Mouse (Mus musculus) liver, embryonic 14.5 days (tissue): ENCODE results near the gene Gimap7. TPM values are rescaled to one million over a fixed set of nuclear protein-coding genes. Genes with fewer than 3 reads are reported as not detected.

Experiments used
- ATAC-seq: fragments of 200-750 bp; cut with Nextera tagmentation; 2 replicates; pipeline ENCODE4 v1.8.0; 2017; ENCODE audit warnings: moderate number of reproducible peaks, mild to moderate bottlenecking, moderate library complexity; ENCODE audit not compliant: insufficient read depth
- DNase-seq, 3 experiments: peaks; one replicate each; pipeline ENCODE4 v3.0.0-alpha.2; 2012 to 2013; ENCODE audit warnings: low read depth in 3 of 3, low spot score in 3 of 3
- H3K27ac ChIP-seq: fragments of 300-500 bp; sonication (generic); 2 replicates; pipeline ENCODE4 v1.5.1; 2014; ENCODE audit warnings: moderate library complexity, mild to moderate bottlenecking, control low read depth, inconsistent platforms
- H3K27me3 ChIP-seq: fragments of 300-500 bp; sonication (generic); 2 replicates; pipeline ENCODE4 v1.6.1; 2014; ENCODE audit warnings: mild to moderate bottlenecking, low read length, moderate library complexity; ENCODE audit not compliant: control insufficient read depth, insufficient read depth
- H3K36me3 ChIP-seq: fragments of 300-500 bp; sonication (generic); replicated peaks from 2 replicates; pipeline ENCODE4 v1.6.1; 2014; ENCODE audit warnings: low read depth; ENCODE audit not compliant: control insufficient read depth, insufficient read depth
- H3K4me1 ChIP-seq, 2 experiments: fragments of 200-500 bp in 1 of 2; fragments of 300-500 bp in 1 of 2; sonication (generic) in 1 of 2; replicated peaks; 2 replicates each; pipeline ENCODE4 v1.6.1; 2012 to 2014; ENCODE audit warnings: antibody characterized with exemption in 1 of 2, inconsistent platforms in 1 of 2, low read length in 1 of 2; ENCODE audit not compliant: control insufficient read depth in 2 of 2, insufficient read depth in 2 of 2
- H3K4me2 ChIP-seq: fragments of 300-500 bp; sonication (generic); 2 replicates; pipeline ENCODE4 v1.6.1; 2014; ENCODE audit warnings: low read depth, mild to moderate bottlenecking, control low read depth, moderate library complexity
- H3K4me3 ChIP-seq, 2 experiments: fragments of 200-500 bp in 1 of 2; fragments of 300-500 bp in 1 of 2; sonication (generic) in 1 of 2; 2 replicates each; pipeline ENCODE4 v1.5.1; 2012 to 2014; ENCODE audit warnings: low read depth in 2 of 2, low read length in 2 of 2, mild to moderate bottlenecking in 2 of 2, control low read depth in 1 of 2, inconsistent platforms in 1 of 2, moderate library complexity in 1 of 2; ENCODE audit not compliant: insufficient read depth in 1 of 2
- H3K9ac ChIP-seq: fragments of 300-500 bp; sonication (generic); replicated peaks from 2 replicates; pipeline ENCODE4 v1.6.1; 2014; ENCODE audit warnings: mild to moderate bottlenecking, control low read depth, moderate library complexity
- H3K9me3 ChIP-seq: fragments of 300-500 bp; sonication (generic); 2 replicates; pipeline ENCODE4 v1.6.1; 2016; ENCODE audit warnings: low read length, mixed read lengths; ENCODE audit not compliant: control insufficient read depth
- CTCF ChIP-seq: IDR thresholded peaks from 2 replicates; pipeline ENCODE4 v1.5.1; 2016; ENCODE audit warnings: antibody characterized with exemption, low read depth, control low read depth
- EP300 ChIP-seq: IDR thresholded peaks from 2 replicates; pipeline ENCODE4 v1.6.1; 2016; ENCODE audit warnings: antibody characterized with exemption, low read depth
- WGBS: fragments of 180-500 bp; shearing (Covaris S2); extraction: QIAGEN DNeasy Blood & Tissue Kit; methylation state at CpG from one replicate; pipeline ENCODE4 v1.1.7; 2014; ENCODE audit not compliant: insufficient replicate concordance; 5-methylcytosine and 5-hydroxymethylcytosine counted together
- polyA plus RNA-seq, 2 experiments: library from polyadenylated mRNA; depleted of rRNA in 1 of 2; stranded (reverse) in 1 of 2; unstranded in 1 of 2; fragments of >200 nt; fragmentation: Nextera tagmentation in 1 of 2; extraction: Ambion mirVana in 1 of 2; gene quantifications; 2 replicates each; pipeline versions ENCODE4 v1.2.1 to v1.2.3; 2012 to 2014

Gimap7 gene
- polyA plus RNA-seq, 2 experiments, result 0.06 to 0.10 TPM

DNA sequence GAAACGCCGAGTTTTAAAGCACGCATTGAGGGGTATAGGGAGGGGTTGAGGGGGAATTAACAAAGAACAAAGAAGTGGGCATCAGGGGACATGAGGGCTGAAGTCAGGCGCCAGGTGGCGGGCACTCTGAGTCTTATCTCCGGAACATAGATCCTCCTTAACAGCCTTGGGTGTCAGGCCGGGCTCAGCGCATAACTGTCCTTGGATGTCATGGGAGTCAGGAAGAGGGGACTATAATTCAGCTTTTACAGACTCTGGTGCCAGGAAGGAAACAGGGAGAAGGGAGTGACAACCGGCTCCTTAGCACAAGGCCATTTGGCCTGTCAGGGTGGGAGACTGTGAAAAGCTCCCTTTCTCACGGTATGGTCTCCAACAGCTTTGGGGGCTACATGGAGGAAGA lies 46.1 kb downstream of the Gimap7 start:
- H3K4me2 ChIP-seq, result no peak overlapping the region
- H3K9ac ChIP-seq, result no peak overlapping the region
- H3K4me3 ChIP-seq, result no peak overlapping the region
- TF ChIP-seq EP300, result no peak
- TF ChIP-seq CTCF, result no peak
- no peaks in the 10 kb centered on the region for H3K27me3 ChIP-seq
- no peaks in the 10 kb centered on the region for H3K9me3 ChIP-seq
- H3K4me1 ChIP-seq, result peaks cover 0 to 5% of the 10 kb centered on the region in 2 experiments; a peak in 1 of 4 replicates
- 72% methylated on average over 10 of the region's 10 CpGs for WGBS
- DNase-seq (no peak), ATAC-seq (no peak)
- no peak overlapping the region for H3K27ac ChIP-seq
- no peaks in the 10 kb centered on the region for H3K36me3 ChIP-seq

DNA sequence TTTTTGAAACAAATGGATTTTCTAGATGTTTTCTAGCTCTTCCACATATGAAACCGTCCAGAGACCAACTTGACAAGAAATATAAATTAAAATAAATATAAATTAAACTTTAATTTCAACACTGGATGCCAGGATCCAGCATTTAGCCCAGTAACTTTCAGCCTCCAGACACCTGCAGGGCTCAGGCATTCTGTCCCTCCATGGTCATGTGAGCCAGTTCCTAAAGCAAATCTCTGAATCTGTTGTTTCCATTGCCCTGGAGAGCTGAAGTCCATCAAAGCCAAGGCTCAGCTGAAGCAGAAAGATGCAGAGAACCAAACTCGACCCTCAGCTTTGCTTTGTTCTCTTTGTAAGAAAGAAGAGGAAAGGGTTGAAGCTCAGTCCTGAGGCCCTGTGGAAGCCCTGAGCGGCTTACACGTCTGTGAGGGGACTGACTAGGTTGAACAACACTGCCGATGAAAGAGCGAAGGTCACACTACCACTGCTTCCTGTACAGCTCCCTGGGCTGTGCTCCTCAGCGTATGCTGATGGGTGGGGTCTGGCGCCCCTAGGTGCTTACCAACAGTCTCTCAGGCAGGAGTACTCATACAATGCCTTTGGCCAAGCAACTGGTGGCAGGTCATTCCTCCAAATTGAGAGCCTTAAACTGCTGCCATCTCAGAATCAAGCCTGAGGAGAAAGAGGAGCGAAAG lies 49.9 kb downstream of the Gimap7 start:
- Histone ChIP-seq H3K9me3 (no peaks in the 10 kb centered on the region), H3K27me3 (no peaks in the 10 kb centered on the region), H3K27ac (no peak overlapping the region), H3K4me3 (no peak overlapping the region), H3K4me2 (no peak overlapping the region), H3K36me3 (no peaks in the 10 kb centered on the region), H3K9ac (no peak overlapping the region), H3K4me1 (peaks cover 0 to 5% of the 10 kb centered on the region in 2 experiments; a peak in 1 of 4 replicates)
- 34% methylated on average over 9 of the region's 9 CpGs for WGBS
- TF ChIP-seq CTCF (no peak), EP300 (no peak)
- ATAC-seq, result no peak
- DNase-seq, result no peak

DNA sequence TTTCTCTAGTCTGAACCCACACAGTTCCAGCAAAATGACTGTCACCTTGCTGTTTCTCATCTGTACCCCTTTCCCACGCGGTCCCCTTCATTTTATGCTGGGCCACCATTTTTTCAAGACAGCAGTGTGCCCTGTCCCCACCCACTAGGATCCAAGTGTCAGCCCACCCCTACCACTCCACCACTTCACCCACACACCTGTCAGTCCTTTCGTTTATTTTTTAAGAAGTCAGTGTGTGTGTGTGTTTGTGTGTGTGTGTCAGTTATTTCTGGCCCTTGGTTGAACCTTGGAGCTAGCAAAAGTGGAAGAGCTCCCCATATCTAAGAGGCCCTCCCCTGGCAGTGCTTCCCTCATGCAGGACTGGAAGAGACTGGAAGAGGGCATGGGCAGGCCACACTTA lies 50.5 kb downstream of the Gimap7 start:
- Histone ChIP-seq H3K36me3 (no peaks in the 10 kb centered on the region), H3K9ac (no peak overlapping the region), H3K9me3 (no peaks in the 10 kb centered on the region), H3K27ac (no peak overlapping the region), H3K4me3 (no peak overlapping the region), H3K27me3 (no peaks in the 10 kb centered on the region), H3K4me2 (no peak overlapping the region), H3K4me1 (peaks cover 0 to 5% of the 10 kb centered on the region in 2 experiments; a peak in 1 of 4 replicates)
- ATAC-seq (no peak), DNase-seq (no peak)
- TF ChIP-seq CTCF, result no peak
- no peak for TF ChIP-seq EP300
- 67% methylated on average over 3 of the region's 3 CpGs for WGBS

DNA sequence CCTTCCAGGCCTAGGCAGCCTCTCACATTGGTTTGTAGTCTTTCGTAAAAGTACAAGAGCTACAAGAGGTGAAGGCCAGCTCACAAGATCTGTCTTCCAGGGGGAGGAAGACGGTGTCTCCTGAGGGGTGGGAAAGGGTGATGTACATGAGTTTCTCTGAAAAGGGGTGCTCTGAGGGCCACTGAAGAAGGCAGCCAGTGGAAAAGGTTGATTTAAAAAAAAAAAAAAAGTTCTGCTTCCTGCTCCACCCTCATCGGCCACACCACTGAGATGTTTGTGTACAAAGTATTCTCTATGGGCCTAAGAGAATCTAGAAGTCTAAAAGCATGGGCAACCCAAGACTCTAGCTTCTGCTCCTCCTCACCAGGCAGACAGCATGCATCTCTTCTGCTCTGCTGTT lies 52.3 kb downstream of the Gimap7 start, which contains the start of gene Gimap3:
Gene Gimap3, minus strand, starts transcription at position 156 of the 400 bp plus-strand sequence.
- Histone ChIP-seq H3K4me3 (no peak within 1 kb of the TSS), H3K36me3 (no peaks in the 10 kb centered on the region), H3K27me3 (no peaks in the 10 kb centered on the region), H3K9me3 (no peaks in the 10 kb centered on the region), H3K27ac (no peak within 1 kb of the TSS), H3K4me2 (no peak within 1 kb of the TSS), H3K9ac (no peak within 1 kb of the TSS), H3K4me1 (peaks cover 0 to 5% of the 10 kb centered on the region in 2 experiments; a peak in 1 of 4 replicates)
- DNase-seq, result no peak
- no peak for ATAC-seq
- WGBS, result 54% methylated on average over 3 of the region's 3 CpGs
- TF ChIP-seq CTCF (no peak), EP300 (no peak)

DNA sequence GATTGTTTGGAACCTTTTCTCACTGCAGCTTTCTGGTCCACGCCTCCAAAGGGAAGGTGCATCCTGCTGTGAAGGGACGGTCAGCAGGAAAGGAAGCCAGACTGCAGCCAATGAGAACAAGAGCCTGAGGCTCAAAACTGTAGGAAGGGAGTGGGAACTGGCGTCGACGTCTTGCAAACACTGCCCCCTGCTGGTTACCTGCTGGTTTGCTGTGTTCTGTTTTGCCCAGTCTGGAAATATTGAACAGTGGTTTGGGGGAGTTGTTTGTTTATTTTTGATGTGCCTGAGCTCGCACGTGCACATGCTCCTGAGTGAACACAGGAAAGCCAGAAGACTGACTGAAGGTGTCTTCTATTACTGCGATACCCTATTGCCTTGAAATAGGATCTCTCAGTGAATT lies 53.6 kb downstream of the Gimap7 start:
- Histone ChIP-seq H3K9me3 (no peaks in the 10 kb centered on the region), H3K36me3 (no peaks in the 10 kb centered on the region), H3K4me1 (peaks cover 0 to 5% of the 10 kb centered on the region in 2 experiments; a peak in 1 of 4 replicates), H3K9ac (no peak overlapping the region), H3K4me2 (no peak overlapping the region), H3K4me3 (no peak overlapping the region), H3K27ac (no peak overlapping the region), H3K27me3 (no peaks in the 10 kb centered on the region)
- 5% methylated on average over 8 of the region's 8 CpGs for WGBS
- DNase-seq (peak; percentile 4 to 18 (median 16)), ATAC-seq (no peak)
- TF ChIP-seq EP300 (no peak), CTCF (peak; percentile 87)

Other genes with a start within 250 kb of the Gimap7 start
- gene Atp6v0e2, start 181.0 kb upstream of the Gimap7 start, polyA plus RNA-seq (2012; rRNA removed), result 0.75 and 1.0 TPM in 2 replicates
- gene Atp6v0e2, start 181.0 kb upstream of the Gimap7 start, polyA plus RNA-seq (2014; fragmentation: Nextera tagmentation; extraction: Ambion mirVana), result 0.77 and 0.81 TPM in 2 replicates
- 2.8 and 3.0 TPM in 2 replicates for gene Lrrc61, start 163.8 kb upstream of the Gimap7 start, polyA plus RNA-seq (2012; rRNA removed)
- gene Lrrc61, start 163.8 kb upstream of the Gimap7 start, polyA plus RNA-seq (2014; fragmentation: Nextera tagmentation; extraction: Ambion mirVana), result 1.3 and 1.7 TPM in 2 replicates
- 11.3 and 12.0 TPM in 2 replicates for gene Rarres2, start 145.8 kb upstream of the Gimap7 start, polyA plus RNA-seq (2012; rRNA removed)
- gene Rarres2, start 145.8 kb upstream of the Gimap7 start, polyA plus RNA-seq (2014; fragmentation: Nextera tagmentation; extraction: Ambion mirVana), result 16.3 and 20.0 TPM in 2 replicates
- gene Gm45021, start 129.0 kb upstream of the Gimap7 start, polyA plus RNA-seq (2012; rRNA removed), result not detected in 2 replicates
- gene Gm45021, start 129.0 kb upstream of the Gimap7 start, polyA plus RNA-seq (2014; fragmentation: Nextera tagmentation; extraction: Ambion mirVana), result not detected in 2 replicates
- gene Repin1, start 124.7 kb upstream of the Gimap7 start, polyA plus RNA-seq (2012; rRNA removed), result 7.1 and 7.3 TPM in 2 replicates
- 6.3 and 6.5 TPM in 2 replicates for gene Repin1, start 124.7 kb upstream of the Gimap7 start, polyA plus RNA-seq (2014; fragmentation: Nextera tagmentation; extraction: Ambion mirVana)
- not detected in 2 replicates for gene Gm44965, start 124.7 kb upstream of the Gimap7 start, polyA plus RNA-seq (2012; rRNA removed)
- not detected in 2 replicates for gene Gm44965, start 124.7 kb upstream of the Gimap7 start, polyA plus RNA-seq (2014; fragmentation: Nextera tagmentation; extraction: Ambion mirVana)
- gene Zfp775, start 116.6 kb upstream of the Gimap7 start, polyA plus RNA-seq (2012; rRNA removed), result 1.0 TPM in 2 replicates
- 1.4 and 1.7 TPM in 2 replicates for gene Zfp775, start 116.6 kb upstream of the Gimap7 start, polyA plus RNA-seq (2014; fragmentation: Nextera tagmentation; extraction: Ambion mirVana)
- 0.31 and 0.34 TPM in 2 replicates for gene AI854703, start 91.9 kb upstream of the Gimap7 start, polyA plus RNA-seq (2012; rRNA removed)
- gene AI854703, start 91.9 kb upstream of the Gimap7 start, polyA plus RNA-seq (2014; fragmentation: Nextera tagmentation; extraction: Ambion mirVana), result 0.06 and 0.27 TPM in 2 replicates
- gene Gimap8, start 71.4 kb upstream of the Gimap7 start, polyA plus RNA-seq (2012; rRNA removed), result 0.90 and 1.3 TPM in 2 replicates
- gene Gimap8, start 71.4 kb upstream of the Gimap7 start, polyA plus RNA-seq (2014; fragmentation: Nextera tagmentation; extraction: Ambion mirVana), result 0.17 and 0.18 TPM in 2 replicates
- 3.9 and 7.2 TPM in 2 replicates for gene Gimap9, start 42.5 kb upstream of the Gimap7 start, polyA plus RNA-seq (2012; rRNA removed)
- 8.0 and 10.6 TPM in 2 replicates for gene Gimap9, start 42.5 kb upstream of the Gimap7 start, polyA plus RNA-seq (2014; fragmentation: Nextera tagmentation; extraction: Ambion mirVana)
- gene Gimap4, start 34.1 kb upstream of the Gimap7 start, polyA plus RNA-seq (2012; rRNA removed), result 5.0 and 6.2 TPM in 2 replicates
- gene Gimap4, start 34.1 kb upstream of the Gimap7 start, polyA plus RNA-seq (2014; fragmentation: Nextera tagmentation; extraction: Ambion mirVana), result 8.3 and 8.8 TPM in 2 replicates
- 2.7 and 4.3 TPM in 2 replicates for gene Gimap6, start 10.4 kb upstream of the Gimap7 start, polyA plus RNA-seq (2012; rRNA removed)
- 6.6 and 6.8 TPM in 2 replicates for gene Gimap6, start 10.4 kb upstream of the Gimap7 start, polyA plus RNA-seq (2014; fragmentation: Nextera tagmentation; extraction: Ambion mirVana)
- 0.39 TPM in 1 of 2 replicates, not detected in the other for gene Gm28053, start within 50 bp of the Gimap7 start, polyA plus RNA-seq (2012; rRNA removed)
- 0.48 and 1.0 TPM in 2 replicates for gene Gm28053, start within 50 bp of the Gimap7 start, polyA plus RNA-seq (2014; fragmentation: Nextera tagmentation; extraction: Ambion mirVana)
- 1.1 and 1.8 TPM in 2 replicates for gene Gimap1, start 20.4 kb downstream of the Gimap7 start, polyA plus RNA-seq (2012; rRNA removed)
- gene Gimap1, start 20.4 kb downstream of the Gimap7 start, polyA plus RNA-seq (2014; fragmentation: Nextera tagmentation; extraction: Ambion mirVana), result 3.2 and 5.5 TPM in 2 replicates
- gene Gimap5, start 27.6 kb downstream of the Gimap7 start, polyA plus RNA-seq (2012; rRNA removed), result 1.8 and 1.9 TPM in 2 replicates
- gene Gimap5, start 27.6 kb downstream of the Gimap7 start, polyA plus RNA-seq (2014; fragmentation: Nextera tagmentation; extraction: Ambion mirVana), result 2.1 and 2.7 TPM in 2 replicates
- 0.05 and 0.06 TPM in 2 replicates for gene Gimap3, start 52.2 kb downstream of the Gimap7 start, polyA plus RNA-seq (2012; rRNA removed)
- gene Gimap3, start 52.2 kb downstream of the Gimap7 start, polyA plus RNA-seq (2014; fragmentation: Nextera tagmentation; extraction: Ambion mirVana), result not detected in 2 replicates
- gene Tmem176a, start 122.3 kb downstream of the Gimap7 start, polyA plus RNA-seq (2012; rRNA removed), result 34.5 and 37.1 TPM in 2 replicates
- gene Tmem176a, start 122.3 kb downstream of the Gimap7 start, polyA plus RNA-seq (2014; fragmentation: Nextera tagmentation; extraction: Ambion mirVana), result 112 and 126 TPM in 2 replicates
- gene Tmem176b, start 122.9 kb downstream of the Gimap7 start, polyA plus RNA-seq (2012; rRNA removed), result 94.7 and 107 TPM in 2 replicates
- gene Tmem176b, start 122.9 kb downstream of the Gimap7 start, polyA plus RNA-seq (2014; fragmentation: Nextera tagmentation; extraction: Ambion mirVana), result 146 and 152 TPM in 2 replicates
- 0.02 TPM in 1 of 2 replicates, not detected in the other for gene Aoc1, start 154.3 kb downstream of the Gimap7 start, polyA plus RNA-seq (2012; rRNA removed)
- gene Aoc1, start 154.3 kb downstream of the Gimap7 start, polyA plus RNA-seq (2014; fragmentation: Nextera tagmentation; extraction: Ambion mirVana), result not detected in 2 replicates
- gene 1600015I10Rik, start 211.3 kb downstream of the Gimap7 start, polyA plus RNA-seq (2012; rRNA removed), result not detected in 2 replicates
- gene 1600015I10Rik, start 211.3 kb downstream of the Gimap7 start, polyA plus RNA-seq (2014; fragmentation: Nextera tagmentation; extraction: Ambion mirVana), result not detected in 2 replicates